Mouse (Mus musculus): ENCODE results near the gene Ptrh1. TPM values are rescaled to one million over a fixed set of nuclear protein-coding genes. Genes with fewer than 3 reads are reported as not detected.

Ptrh1 gene
- polyA plus RNA-seq, 1 experiment, result 8.0 TPM

DNA sequence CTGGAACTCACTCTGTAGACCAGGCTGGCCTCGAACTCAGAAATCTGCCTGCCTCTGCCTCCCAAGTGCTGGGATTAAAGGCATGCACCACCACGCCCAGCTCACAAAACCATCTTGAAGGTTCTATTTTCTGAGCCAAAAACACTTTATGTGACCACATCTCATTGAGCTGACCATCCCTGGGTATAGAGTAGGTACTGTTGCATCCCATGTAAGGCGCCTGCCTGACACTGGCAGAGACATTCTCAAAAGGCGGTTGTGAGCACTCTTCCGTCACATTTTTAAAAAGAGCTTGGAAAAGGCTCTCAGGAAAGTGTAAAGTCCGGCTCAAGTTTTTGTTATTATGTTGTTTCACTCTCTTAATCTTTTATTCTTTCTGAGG is 18.9 kb upstream of the Ptrh1 start:
- Histone ChIP-seq H3K4me1 (ENCODE audit: control insufficient read depth, insufficient read depth, low read length) (peaks cover 5% of the 10 kb centered on the region), H3K4me3 (ENCODE audit: insufficient read depth, low read depth, low read length) (no peak overlapping the region), H3K36me3 (ENCODE audit: control insufficient read depth, insufficient read depth, low read length) (peaks cover 1% of the 10 kb centered on the region; the same call in 1 of the 2 replicates), H3K27me3 (replicated peaks; ENCODE audit: control insufficient read depth, insufficient read depth, low read length) (no peaks in the 10 kb centered on the region), H3K27ac (ENCODE audit: insufficient read depth, low read depth, low read length) (no peak overlapping the region; the same call in 1 of the 2 replicates)
- DNase-seq, result no peak
- TF ChIP-seq CTCF (conservative IDR thresholded peaks at IDR 0.05; ENCODE audit: insufficient read depth, insufficient read length, low read depth, low read length), result no peak
- TF ChIP-seq POLR2A (IDR thresholded peaks at IDR 0.05; ENCODE audit: low read depth, low read length), result no peak
- 33% methylated on average over 6 of the region's 6 CpGs for WGBS

DNA sequence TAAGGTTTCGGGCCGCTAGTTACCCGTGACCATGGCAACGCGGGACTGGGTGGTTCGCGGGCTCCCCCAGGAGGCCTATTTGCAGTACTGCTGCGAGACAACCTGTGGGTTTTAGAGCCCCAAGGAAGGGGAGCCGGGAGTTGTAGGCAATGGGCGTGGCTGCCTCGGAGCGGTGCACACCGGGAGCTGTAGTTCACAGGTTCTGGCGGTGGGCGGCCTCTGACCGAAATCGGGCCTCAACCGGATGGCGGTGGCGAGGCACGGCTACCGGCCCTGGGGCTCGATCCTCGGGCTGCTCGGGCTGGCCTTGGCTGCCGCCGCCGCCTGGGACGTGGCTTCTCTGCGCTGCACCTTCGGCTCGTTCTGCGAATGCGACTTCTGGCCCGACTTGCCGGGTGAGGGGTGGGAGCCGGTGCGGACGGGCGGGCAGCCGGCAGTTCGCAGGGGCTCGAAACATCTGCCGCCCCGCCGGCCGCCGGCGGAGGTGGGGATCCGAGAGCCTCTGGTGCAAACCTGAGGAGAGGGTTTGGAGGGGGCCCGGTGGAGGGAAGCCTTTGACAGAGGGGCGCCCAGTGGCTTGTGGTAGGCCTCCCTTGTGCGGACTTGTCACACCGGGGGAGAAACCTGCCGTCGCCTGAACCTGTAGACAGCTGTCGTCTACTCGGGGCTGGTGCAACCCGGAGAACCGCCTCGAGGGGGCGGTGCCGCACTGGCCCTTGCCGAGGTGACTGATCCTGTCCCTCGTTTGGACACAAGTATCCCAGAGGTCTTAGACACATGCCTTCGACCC is 18.3 kb upstream of the Ptrh1 start, which contains the start of gene Tor2a:
Gene Tor2a (plus strand): TSS at position 179 of the 790 bp plus-strand sequence.
- peaks cover 5% of the 10 kb centered on the region for H3K4me1 ChIP-seq (ENCODE audit: control insufficient read depth, insufficient read depth, low read length)
- H3K27me3 ChIP-seq (replicated peaks; ENCODE audit: control insufficient read depth, insufficient read depth, low read length), result no peaks in the 10 kb centered on the region
- H3K36me3 ChIP-seq (ENCODE audit: control insufficient read depth, insufficient read depth, low read length), result peaks cover 1% of the 10 kb centered on the region; the same call in 1 of the 2 replicates
- peak within 1 kb of the TSS; percentile 84 for H3K4me3 ChIP-seq (ENCODE audit: insufficient read depth, low read depth, low read length)
- H3K27ac ChIP-seq (ENCODE audit: insufficient read depth, low read depth, low read length), result peak within 1 kb of the TSS; percentile 80
- peak; percentile 99 for DNase-seq
- TF ChIP-seq POLR2A (IDR thresholded peaks at IDR 0.05; ENCODE audit: low read depth, low read length), result no peak
- peak; percentile 91 for TF ChIP-seq CTCF (conservative IDR thresholded peaks at IDR 0.05; ENCODE audit: insufficient read depth, insufficient read length, low read depth, low read length)
- WGBS, result under 1% methylated on average over 66 of the region's 66 CpGs

DNA sequence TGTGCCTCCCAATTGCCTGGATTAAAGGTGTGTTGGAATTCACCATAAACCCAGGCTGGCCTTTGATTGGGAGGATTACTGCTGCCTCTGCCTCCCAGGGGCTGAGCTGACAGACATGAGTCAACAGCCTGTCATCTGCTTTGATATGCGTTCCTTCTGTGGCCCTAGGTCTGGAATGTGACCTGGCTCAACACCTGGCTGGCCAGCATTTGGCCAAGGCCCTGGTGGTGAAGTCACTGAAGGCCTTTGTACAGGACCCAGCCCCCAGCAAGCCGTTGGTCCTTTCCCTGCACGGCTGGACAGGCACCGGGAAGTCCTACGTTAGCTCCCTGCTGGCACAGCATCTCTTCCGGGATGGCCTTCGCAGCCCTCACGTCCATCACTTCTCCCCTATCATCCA is 17.1 kb upstream of the Ptrh1 start:
- TF ChIP-seq POLR2A (IDR thresholded peaks at IDR 0.05; ENCODE audit: low read depth, low read length) (no peak), CTCF (conservative IDR thresholded peaks at IDR 0.05; ENCODE audit: insufficient read depth, insufficient read length, low read depth, low read length) (no peak)
- no peak overlapping the region for H3K4me3 ChIP-seq (ENCODE audit: insufficient read depth, low read depth, low read length)
- H3K4me1 ChIP-seq (ENCODE audit: control insufficient read depth, insufficient read depth, low read length), result peaks cover 5% of the 10 kb centered on the region
- H3K36me3 ChIP-seq (ENCODE audit: control insufficient read depth, insufficient read depth, low read length), result no peaks in the 10 kb centered on the region; the same call in 1 of the 2 replicates
- H3K27ac ChIP-seq (ENCODE audit: insufficient read depth, low read depth, low read length), result peak overlapping the region; percentile 18; the same call in 1 of the 2 replicates
- 39% methylated on average over 8 of the region's 8 CpGs for WGBS
- DNase-seq, result peak; percentile 54
- H3K27me3 ChIP-seq (replicated peaks; ENCODE audit: control insufficient read depth, insufficient read depth, low read length), result no peaks in the 10 kb centered on the region

DNA sequence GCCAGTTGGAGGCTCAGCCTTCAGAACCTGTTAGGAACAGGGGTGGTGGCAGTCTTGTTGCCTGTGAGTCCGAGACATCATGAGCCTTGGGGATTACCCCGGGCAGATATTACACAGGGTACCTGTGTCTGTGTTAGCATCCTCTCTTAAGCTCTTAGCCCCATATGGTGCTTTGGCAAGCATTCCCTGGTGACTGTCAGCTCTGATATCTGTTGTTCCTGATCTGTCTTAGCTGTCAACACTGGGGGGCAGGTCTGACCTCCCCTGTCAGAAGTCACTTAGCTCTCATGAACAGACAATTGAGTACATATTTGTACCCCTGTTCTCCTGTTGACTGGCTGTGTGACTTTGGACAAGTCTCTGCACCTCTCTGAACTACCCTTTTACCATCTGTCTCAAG is 16.6 kb upstream of the Ptrh1 start:
- no peaks in the 10 kb centered on the region; the same call in 1 of the 2 replicates for H3K36me3 ChIP-seq (ENCODE audit: control insufficient read depth, insufficient read depth, low read length)
- no peaks in the 10 kb centered on the region for H3K27me3 ChIP-seq (replicated peaks; ENCODE audit: control insufficient read depth, insufficient read depth, low read length)
- peaks cover 5% of the 10 kb centered on the region for H3K4me1 ChIP-seq (ENCODE audit: control insufficient read depth, insufficient read depth, low read length)
- H3K27ac ChIP-seq (ENCODE audit: insufficient read depth, low read depth, low read length), result peak overlapping the region; percentile 18; the same call in 1 of the 2 replicates
- no peak for DNase-seq
- H3K4me3 ChIP-seq (ENCODE audit: insufficient read depth, low read depth, low read length), result no peak overlapping the region
- WGBS, result 94% methylated on average over 2 of the region's 2 CpGs
- TF ChIP-seq CTCF (conservative IDR thresholded peaks at IDR 0.05; ENCODE audit: insufficient read depth, insufficient read length, low read depth, low read length), result no peak
- TF ChIP-seq POLR2A (IDR thresholded peaks at IDR 0.05; ENCODE audit: low read depth, low read length), result no peak

DNA sequence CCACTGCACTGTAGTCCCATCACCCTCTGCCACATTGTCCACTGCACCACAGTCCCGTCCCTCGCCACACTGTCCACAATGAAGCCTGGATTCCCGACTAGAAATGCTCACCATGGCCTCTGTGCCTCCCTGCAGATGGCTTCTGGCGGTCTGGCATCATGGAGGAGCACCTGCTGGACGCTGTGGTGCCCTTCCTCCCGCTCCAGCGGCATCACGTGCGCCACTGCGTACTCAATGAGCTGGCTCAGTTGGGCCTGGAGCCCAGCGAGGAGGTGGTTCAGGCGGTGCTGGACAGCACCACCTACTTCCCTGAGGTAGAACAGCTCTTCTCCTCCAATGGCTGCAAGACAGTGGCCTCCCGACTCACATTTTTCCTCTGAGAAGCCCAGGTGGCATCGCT is 14.2 kb upstream of the Ptrh1 start:
- no peak for DNase-seq
- TF ChIP-seq CTCF (conservative IDR thresholded peaks at IDR 0.05; ENCODE audit: insufficient read depth, insufficient read length, low read depth, low read length) (no peak), POLR2A (IDR thresholded peaks at IDR 0.05; ENCODE audit: low read depth, low read length) (no peak)
- Histone ChIP-seq H3K27me3 (replicated peaks; ENCODE audit: control insufficient read depth, insufficient read depth, low read length) (no peaks in the 10 kb centered on the region), H3K27ac (ENCODE audit: insufficient read depth, low read depth, low read length) (no peak overlapping the region), H3K4me3 (ENCODE audit: insufficient read depth, low read depth, low read length) (no peak overlapping the region), H3K36me3 (ENCODE audit: control insufficient read depth, insufficient read depth, low read length) (no peaks in the 10 kb centered on the region), H3K4me1 (ENCODE audit: control insufficient read depth, insufficient read depth, low read length) (peaks cover 5% of the 10 kb centered on the region)
- 93% methylated on average over 14 of the region's 14 CpGs for WGBS

DNA sequence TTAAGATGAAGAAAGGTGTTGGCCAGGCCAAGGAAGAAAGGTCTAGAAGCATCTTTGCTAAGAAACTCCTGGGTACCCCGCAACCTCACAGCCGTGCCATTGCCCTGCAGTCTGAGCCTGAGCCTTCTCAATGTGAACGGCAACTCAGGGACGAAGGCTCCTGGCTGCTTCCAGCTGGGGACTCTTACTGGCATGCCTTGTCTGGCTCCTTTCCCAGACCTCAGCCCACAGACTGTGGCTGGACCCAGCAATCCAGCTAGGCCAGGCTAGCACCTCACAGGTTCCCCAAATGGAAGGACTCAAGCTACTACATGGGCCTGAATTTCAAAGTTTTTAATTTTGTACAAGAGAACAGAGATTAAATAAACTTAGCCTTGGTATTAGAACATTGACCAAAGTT is 13.7 kb upstream of the Ptrh1 start:
- Histone ChIP-seq H3K36me3 (ENCODE audit: control insufficient read depth, insufficient read depth, low read length) (no peaks in the 10 kb centered on the region), H3K27me3 (replicated peaks; ENCODE audit: control insufficient read depth, insufficient read depth, low read length) (no peaks in the 10 kb centered on the region), H3K4me1 (ENCODE audit: control insufficient read depth, insufficient read depth, low read length) (peaks cover 5% of the 10 kb centered on the region), H3K4me3 (ENCODE audit: insufficient read depth, low read depth, low read length) (no peak overlapping the region), H3K27ac (ENCODE audit: insufficient read depth, low read depth, low read length) (no peak overlapping the region)
- 64% methylated on average over 4 of the region's 4 CpGs for WGBS
- TF ChIP-seq CTCF (conservative IDR thresholded peaks at IDR 0.05; ENCODE audit: insufficient read depth, insufficient read length, low read depth, low read length) (no peak), POLR2A (IDR thresholded peaks at IDR 0.05; ENCODE audit: low read depth, low read length) (no peak)
- DNase-seq, result no peak

DNA sequence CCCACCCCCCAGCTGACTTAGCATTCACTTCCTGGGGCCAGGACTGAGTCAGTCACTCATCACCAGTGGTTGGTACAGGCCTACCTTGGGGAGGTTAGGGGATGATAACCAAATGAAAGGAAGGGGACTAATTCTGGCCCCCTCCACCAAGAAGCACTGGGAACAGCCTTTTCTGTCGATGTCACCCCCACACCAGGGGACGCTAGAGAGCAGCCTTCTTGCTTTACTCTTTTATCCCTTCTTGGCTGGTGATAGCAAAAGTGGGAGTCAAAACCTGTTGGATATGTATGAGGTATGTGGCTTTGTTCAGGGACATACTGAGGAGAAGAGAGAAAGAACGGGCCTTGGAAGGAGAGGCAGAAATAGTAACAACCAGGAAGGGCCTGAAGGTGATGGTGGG is 12.2 kb upstream of the Ptrh1 start:
- WGBS, result 85% methylated on average over 3 of the region's 3 CpGs
- no peak overlapping the region for H3K4me3 ChIP-seq (ENCODE audit: insufficient read depth, low read depth, low read length)
- H3K4me1 ChIP-seq (ENCODE audit: control insufficient read depth, insufficient read depth, low read length), result peaks cover 5% of the 10 kb centered on the region
- TF ChIP-seq POLR2A (IDR thresholded peaks at IDR 0.05; ENCODE audit: low read depth, low read length) (no peak), CTCF (conservative IDR thresholded peaks at IDR 0.05; ENCODE audit: insufficient read depth, insufficient read length, low read depth, low read length) (0 out of 2 replicates have a peak, but pooled peaks have one; percentile 31)
- H3K27me3 ChIP-seq (replicated peaks; ENCODE audit: control insufficient read depth, insufficient read depth, low read length), result no peaks in the 10 kb centered on the region
- no peak for DNase-seq
- H3K36me3 ChIP-seq (ENCODE audit: control insufficient read depth, insufficient read depth, low read length), result no peaks in the 10 kb centered on the region
- H3K27ac ChIP-seq (ENCODE audit: insufficient read depth, low read depth, low read length), result no peak overlapping the region
